In the genomic region with DNA sequence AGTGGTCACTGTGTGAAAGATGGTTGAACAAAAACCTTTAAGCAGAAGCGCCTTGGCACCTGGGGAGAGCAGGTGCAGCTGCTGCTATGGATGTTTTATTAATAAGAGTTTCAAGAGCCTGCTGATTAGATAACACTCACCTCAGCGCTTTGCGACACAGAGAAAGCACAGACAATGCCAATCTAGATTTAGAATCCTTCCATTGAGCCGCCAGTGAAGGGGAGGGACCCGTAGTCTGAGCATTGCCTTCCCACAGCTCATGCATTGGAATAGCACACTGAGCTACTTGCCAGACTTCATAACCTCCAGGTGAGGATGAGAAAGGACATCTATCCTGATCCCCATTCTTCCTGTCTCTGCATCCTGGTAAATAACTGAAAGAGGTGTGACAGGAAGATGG, we compare ENCODE assay signal across 12 mouse cellular contexts.
"Had no signal": no experiment of that assay in that cellular context is flagged by ENCODE, and none has a peak within 500 bp of the region (broad histone marks: within the 10 kb centered on the region; RNA-seq: fewer than 3 reads in every experiment).

No protein-coding gene starts in this region.

- DNase-seq: kidney, adult 8-10 months; kidney, postnatal 25 days; layer of hippocampus, adult 9-11 months; layer of hippocampus, postnatal 36 days; lung, adult 18-20 months; retina, postnatal 1 day; thymus, postnatal 36 days had no signal

- H3K36me3 ChIP-seq: limb, embryonic 12.5 days; neural tube, embryonic 13.5 days; stomach, embryonic 15.5 days had no signal

- H3K9ac ChIP-seq: limb, embryonic 12.5 days; liver, embryonic 14.5 days; neural tube, embryonic 13.5 days; stomach, embryonic 15.5 days had no signal

- H3K4me3 ChIP-seq: limb, embryonic 12.5 days; neural tube, embryonic 13.5 days; stomach, embryonic 15.5 days had no signal

- H3K4me1 ChIP-seq: limb, embryonic 12.5 days; neural tube, embryonic 13.5 days; stomach, embryonic 15.5 days had no signal

- H3K27ac ChIP-seq: limb, embryonic 12.5 days; liver, embryonic 14.5 days; neural tube, embryonic 13.5 days; stomach, embryonic 15.5 days had no signal

- ATAC-seq: intestine, postnatal 0 days had no signal

- H3K9me3 ChIP-seq: limb, embryonic 12.5 days; neural tube, embryonic 13.5 days; stomach, embryonic 15.5 days had no signal

- H3K27me3 ChIP-seq: limb, embryonic 12.5 days; neural tube, embryonic 13.5 days; stomach, embryonic 15.5 days had no signal

- H3K4me2 ChIP-seq: limb, embryonic 12.5 days; neural tube, embryonic 13.5 days; stomach, embryonic 15.5 days had no signal
